Mouse (Mus musculus): ENCODE measurements around the gene Lypd6b.

The Lypd6b gene

DNA sequence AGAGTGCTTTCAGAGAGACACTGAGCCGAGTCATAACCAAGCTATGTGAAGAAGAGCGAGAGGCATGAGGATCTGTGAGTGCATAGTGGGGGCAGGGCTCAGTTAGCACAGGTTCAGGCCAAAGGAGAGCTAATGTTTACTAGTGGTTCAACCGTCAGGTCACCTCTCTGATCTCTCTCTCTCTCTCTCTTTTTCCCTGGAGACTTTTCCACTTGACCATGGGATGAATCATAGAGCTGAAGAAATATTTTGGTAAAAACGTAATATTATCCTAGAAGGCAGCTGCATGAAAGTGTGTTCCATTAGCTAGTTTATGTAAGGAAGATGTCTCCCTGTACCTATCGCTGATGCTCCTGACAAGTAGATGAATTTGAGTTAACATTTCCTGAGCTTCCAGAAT is 30.6 kb downstream of the Lypd6b start:
- CTCF ChIA-PET: no interaction called here

DNA sequence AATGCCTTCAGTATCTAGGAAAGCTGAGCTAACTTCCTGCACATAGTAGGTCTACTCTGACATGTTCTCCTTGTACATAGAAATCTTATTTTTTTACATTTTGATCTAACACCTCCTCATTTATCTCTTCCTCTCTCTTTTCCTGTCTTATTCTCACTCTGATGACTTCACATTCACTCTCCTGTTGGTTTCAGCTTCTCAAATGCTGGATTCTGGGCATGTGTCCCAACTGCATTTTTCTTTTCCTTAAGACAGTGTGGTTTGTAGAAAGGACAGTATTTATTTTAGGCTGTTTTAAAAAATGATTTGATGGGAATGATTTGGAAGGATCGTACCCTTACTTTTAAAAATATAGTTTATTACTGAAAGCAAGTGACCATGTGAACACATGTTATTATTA is 34.8 kb downstream of the Lypd6b start:
- CTCF ChIA-PET: no interaction called here

DNA sequence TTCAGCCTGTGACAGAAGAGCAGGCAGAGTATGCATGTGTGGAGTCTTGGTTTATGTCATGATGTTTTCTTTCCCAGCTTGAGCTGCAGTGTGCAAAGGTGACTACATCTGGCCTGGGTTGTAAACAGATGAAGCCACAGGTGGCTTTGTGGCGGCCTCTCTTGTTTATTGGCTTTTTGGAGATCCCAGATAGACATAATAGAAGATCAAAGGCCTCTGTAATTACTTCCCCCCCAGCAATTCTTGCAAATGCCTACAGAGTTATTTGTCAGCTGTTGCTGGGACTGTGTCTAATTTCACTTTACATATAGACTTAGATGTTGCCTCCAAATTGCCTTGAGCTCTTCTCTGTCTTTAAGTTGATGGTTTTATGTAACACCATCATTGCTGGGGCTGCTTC is 38.1 kb downstream of the Lypd6b start:
- CTCF ChIA-PET: no interaction called here

DNA sequence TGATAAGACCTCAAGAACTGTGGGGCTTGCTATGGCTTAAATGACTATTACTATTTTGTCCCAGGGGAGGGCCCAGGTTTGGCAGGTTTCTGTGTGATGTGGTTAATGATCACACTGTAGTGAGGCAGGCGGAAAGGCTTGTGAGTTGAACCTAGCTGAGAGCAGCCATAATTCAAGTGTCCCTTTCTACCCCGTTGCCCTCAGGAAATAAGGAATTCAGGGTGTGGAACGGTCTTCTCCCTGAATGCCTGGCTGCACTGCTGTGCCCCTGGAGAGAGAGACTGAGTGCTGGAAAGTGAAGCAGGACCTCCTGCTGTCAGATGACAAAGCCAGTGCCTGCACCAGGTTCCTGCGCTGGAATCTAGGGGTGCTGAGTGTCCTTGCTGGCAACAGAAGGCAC is 40.3 kb downstream of the Lypd6b start:
- CTCF ChIA-PET: no interaction called here

DNA sequence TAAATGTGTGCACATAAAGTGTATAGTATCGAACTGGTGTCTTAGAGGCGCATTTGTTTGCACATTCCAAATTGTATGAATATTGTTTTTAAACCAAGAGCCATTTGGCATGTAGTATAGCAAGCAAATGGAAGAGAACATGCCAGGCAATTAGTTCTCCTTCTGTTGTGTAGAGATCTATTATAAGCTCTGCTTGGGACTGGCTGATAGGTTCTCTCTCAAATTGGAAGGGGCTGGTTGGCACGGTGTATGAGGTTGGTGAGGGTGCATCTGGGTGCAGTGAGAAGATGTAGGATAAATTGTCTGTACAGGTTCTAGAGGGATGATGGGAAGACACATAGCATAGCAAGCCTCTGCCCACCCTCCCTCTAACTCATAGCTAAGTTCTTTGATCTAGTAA is 42.9 kb downstream of the Lypd6b start:
- CTCF ChIA-PET: no interaction called here

DNA sequence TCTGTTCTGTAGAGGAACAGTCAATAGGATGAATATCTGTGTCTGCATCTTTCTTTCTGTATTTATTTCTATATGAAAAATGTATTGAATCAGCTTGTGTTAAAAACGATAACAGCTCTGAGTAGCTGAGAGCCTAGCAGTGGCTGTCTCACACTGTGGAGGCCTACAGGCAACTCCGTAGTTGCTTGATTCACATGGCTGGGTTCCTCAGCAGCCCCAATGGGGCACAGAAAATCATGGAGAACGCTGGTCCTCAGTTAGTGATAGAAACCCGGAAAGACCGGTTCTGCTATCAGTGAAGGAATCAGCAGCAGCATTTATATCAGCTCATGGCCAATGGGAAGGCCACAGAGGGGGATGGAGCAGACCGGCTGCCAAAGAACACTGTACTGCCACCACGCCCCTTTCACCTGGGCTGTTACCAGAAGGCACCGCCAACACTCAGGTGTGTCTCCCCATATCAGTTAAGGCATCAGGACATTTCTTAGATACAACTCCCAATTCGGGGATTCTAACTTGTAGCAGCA is 44.9 kb downstream of the Lypd6b start:
- CTCF ChIA-PET: no interaction called here

DNA sequence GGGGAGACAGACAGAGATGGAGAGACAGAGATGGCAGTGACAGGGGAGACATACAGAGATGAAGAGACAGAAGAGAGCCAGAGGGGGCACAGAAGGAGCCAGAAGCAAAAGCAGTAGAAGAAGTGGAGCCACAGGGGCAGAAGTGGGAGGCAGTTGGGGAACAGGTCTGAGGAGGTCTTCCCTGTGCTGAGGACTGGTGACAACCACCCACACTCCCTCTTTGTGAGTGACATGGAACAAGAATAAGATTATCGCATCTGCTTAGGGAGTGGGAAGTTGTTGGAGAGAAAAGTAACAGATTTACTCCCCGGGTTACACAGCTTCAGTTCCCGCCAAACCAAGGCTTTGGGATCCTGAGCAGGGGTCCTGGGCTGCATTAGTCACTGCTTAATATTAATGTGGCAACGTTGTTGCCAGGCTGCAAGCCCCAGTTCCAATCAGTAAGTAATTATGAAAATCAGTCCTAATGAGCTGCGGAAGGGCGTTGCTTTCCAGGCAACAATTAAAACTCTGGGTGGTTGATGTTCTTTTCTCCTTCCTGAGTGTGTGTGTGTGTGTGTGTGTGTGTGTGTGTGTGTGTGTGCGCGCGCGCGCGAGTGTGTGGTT is 50.1 kb downstream of the Lypd6b start:
- CTCF ChIA-PET: no interaction called here

DNA sequence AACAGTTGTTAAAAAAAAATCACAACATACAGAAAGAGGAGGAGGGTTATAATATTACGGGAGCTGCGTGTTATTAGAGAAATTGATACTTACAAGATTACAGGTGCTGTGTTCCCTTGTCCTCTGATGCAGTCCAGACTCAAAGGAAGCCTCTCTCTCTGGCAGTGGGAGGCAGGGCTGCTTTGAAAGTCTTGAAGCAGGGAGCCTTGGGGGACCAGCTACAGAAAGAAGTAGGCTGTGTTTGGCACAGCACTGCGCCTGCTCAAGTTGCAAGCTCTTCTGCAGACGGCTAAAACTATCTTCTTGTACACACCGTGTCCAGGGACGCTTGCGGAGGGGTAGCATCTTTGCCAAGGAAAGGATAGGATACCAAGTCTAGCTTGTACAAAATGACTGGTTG is 51.1 kb downstream of the Lypd6b start:
- CTCF ChIA-PET: no interaction called here

DNA sequence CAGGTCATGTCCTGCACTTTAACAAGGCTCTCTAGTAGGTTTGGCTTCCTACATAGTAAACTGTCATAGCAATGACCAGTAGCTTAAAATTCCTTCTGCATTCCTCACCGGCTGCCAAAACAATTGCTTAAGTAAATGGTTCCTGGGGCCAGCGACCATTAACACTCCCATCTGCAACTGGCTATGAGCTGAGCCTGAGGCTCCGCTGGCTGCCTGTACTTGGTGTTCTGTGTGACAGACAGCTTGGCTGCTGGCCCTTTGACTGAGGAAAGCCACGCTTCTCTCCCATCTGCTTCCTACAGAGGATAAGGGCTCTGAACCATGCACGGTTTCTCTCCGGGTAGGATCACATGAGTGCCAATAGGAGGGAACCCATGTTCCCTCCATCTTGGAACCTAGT is 53.1 kb downstream of the Lypd6b start:
- CTCF ChIA-PET: no interaction called here

DNA sequence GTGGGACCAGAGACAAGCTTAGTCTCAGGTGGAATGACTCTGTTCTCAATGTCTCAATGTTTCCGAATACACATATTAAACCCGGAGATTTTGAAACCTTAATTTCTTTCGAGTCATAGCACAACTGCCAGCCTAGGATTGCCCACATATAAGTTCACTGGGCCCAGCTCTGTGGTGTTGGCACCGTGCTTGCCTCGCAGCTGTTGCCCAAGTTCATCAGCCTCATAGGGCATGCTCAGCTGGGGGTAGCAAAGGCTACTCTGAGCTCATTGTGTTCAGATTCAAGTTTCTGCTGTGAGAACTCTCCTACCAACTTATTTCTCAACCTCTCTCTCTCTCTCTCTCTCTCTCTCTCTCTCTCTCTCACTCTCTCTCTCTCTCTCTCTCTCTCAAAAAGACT is 53.6 kb downstream of the Lypd6b start:
- CTCF ChIA-PET: no interaction called here

DNA sequence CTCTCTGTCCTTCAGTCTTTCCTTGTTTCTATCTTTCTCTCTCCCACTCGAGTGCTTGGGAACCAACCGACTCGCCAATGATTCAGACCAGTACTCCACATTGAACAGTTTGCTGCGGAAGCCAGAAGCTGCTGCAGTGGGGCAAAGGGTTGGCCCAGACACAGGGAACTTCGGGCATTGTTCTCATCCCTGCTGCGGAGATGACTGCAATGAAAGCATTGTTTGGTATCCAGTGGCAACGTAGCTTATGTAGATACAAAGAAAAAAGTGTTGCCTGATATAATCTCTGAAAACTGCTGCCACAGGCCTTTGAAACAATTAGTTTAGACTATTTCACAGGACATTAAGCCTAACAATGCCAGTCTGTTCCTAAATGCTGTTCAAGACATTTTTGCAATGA is 57.6 kb downstream of the Lypd6b start:
- CTCF ChIA-PET: no interaction called here

DNA sequence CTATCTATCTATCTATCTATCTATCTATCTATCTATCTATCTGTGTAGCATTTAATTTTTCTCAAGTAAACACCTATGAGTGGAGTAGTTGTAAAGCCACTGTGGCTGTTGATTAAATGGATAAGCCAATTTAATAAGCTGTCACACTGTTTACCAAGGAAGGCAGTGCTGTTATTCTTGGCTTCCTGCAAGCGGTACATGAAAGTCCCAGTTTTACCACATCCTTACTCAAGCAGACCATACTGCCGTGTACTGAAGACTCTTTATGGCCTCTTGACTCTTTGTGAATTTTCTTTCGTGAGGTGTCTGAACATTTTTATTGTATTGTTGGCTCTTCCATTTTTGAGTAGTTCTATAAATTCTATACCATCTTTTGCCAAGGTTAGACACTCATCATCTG is 58.6 kb downstream of the Lypd6b start:
- CTCF ChIA-PET: no interaction called here

DNA sequence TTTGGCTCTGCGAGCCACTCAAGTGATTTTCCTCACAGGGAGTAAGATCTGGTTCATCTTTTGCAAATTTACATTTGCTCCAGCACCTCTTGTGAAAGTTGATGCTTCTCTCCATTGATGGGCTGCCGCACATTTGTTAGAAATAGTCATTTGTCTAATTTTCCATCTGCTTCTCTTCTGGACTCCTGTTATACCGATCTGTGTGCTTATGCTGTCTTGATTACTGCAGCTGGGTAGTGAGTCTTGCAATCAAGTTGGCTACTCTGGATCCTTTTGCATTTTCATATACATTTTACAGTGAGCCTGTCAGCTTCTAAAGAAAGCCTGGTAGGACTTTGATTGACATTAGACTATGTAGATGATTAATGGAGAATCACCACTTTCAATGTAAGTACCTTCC is 59.4 kb downstream of the Lypd6b start:
- CTCF ChIA-PET: interaction anchor here (0.7 kb wide), 1 partner anchor 139 kb away, joined by 3 read pairs; no protein-coding TSS in a partner anchor

DNA sequence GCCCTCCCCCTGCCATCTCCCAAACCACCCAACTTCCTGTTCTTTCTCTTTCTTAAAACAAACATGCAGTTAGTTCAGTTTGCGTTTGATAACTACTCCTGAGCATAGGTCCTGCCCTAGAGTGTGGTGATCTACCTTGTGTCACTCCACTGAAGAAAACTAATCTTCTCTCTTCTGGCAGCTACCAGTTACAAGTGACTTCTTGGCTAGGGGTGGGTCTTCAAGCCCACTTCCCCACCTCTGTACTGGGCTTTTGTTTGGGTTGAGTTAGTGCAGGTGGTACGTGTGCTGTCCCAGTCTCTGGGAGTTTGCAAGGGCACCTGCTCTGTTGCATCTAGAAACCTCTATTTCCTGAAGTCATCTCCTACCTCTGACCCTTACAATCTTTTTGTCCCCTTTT is 60.3 kb downstream of the Lypd6b start:
- CTCF ChIA-PET: no interaction called here

DNA sequence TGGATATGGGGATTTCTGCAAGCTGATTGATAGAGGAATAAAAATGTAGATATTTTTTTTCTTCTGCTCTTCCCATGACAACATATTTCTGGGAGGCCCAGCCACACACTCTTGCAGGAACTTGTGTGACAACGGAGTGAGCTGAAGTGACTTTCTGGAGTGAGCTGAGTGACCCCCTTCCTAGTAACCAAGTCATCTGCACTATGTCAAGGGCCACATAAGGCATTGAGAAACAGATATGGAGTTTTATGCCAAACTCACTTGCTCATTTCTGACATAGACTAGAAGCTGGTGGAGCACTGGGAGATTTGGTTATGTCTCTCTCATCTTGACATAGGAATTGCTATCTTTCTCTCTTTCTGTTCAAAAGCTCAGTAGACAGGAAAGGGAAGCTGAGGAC is 62.3 kb downstream of the Lypd6b start:
- CTCF ChIA-PET: no interaction called here

DNA sequence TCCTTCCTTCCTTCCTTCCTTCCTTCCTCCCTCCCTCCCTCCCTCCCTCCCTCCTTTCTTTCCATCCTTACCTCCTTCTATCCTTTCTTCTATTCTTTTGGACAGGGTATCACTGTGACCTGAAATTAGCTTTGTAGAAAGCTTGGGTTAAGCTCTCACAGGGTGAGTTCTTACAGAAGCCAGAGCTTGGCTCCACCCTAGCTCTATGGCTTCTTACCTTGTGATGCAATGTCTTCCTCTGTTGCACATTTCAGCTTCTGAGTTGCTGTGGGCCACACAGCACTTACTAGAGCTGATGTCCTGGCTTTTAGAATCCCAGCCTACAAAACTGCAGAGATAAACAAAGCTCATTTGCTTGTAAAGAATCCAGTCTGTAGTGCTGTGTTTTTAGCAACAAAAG is 64.5 kb downstream of the Lypd6b start:
- CTCF ChIA-PET: no interaction called here

DNA sequence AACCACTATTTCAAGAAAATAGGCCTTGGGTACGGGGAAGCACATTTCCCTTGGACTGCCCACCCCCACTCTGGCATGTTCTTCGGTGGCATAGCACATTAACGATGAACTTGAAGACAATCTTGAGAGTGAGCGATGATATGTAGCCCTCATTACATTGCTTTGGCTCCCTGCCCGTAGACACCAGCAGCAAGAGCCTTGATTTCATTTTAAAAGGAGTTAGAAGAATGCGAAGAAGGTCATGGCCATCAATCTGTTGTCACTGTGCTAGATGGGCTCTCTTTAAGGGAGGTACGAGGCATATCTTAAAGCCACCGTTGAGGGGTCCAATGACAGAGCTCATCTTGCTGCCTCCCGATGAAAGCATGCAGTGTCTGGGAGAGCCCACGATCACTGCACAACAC is 68.7 kb downstream of the Lypd6b start:
- CTCF ChIA-PET: no interaction called here

DNA sequence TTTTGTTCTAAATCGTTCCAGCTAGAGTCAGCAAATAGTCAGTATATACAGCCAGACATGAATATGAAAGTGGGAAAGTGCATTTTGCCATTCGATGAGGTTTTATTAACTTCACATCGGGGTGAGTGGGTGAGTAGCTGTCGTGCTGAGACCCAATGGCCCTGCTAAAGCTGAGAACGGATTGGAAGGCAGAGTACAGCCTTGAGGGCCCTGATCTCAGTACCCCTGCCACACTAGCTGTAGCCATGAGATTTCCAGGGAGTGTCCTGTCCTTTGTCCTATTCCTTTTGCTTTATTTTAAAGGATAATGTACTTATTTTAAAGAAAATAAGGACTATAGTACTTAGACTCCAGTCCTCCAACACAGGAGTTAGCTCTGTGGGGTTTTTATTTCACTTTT is 69.1 kb downstream of the Lypd6b start:
- CTCF ChIA-PET: no interaction called here

DNA sequence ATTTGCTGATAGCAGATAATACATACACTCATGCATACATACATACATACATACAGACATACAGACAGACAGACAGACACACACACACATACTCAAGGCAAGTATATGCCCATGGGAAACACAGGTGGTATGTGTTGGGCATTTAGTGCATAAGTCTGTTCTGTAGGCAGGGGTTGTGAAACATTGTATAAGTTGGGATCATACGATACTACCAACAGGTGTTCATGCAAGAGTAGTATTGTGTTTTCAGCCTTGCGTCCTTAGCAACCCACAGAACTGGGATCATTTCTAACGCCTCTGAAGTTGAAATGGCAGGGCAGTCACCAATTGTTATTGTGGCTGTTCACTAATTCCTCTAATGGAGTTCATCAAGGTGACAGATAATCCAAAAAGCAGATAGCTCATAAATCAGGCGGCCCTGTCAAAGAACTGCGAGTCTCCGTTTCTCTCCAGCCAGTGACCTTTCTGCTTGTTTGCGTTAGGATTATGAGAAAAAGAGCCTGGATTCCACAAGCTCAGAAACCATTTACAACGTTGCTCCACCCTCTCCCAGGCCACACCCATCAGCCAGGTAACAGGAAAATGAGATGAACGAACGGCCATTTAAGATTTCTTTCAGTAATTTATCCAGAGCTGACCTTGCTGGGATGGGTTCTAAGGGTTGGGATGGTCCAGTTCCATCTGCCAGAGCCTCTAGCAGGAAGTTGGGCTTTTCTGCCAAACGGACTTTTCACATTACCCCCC is 72.9 kb downstream of the Lypd6b start:
- CTCF ChIA-PET: interaction anchor here (0.7 kb wide), 1 partner anchor 25 kb away, joined by 3 read pairs; no protein-coding TSS in a partner anchor

DNA sequence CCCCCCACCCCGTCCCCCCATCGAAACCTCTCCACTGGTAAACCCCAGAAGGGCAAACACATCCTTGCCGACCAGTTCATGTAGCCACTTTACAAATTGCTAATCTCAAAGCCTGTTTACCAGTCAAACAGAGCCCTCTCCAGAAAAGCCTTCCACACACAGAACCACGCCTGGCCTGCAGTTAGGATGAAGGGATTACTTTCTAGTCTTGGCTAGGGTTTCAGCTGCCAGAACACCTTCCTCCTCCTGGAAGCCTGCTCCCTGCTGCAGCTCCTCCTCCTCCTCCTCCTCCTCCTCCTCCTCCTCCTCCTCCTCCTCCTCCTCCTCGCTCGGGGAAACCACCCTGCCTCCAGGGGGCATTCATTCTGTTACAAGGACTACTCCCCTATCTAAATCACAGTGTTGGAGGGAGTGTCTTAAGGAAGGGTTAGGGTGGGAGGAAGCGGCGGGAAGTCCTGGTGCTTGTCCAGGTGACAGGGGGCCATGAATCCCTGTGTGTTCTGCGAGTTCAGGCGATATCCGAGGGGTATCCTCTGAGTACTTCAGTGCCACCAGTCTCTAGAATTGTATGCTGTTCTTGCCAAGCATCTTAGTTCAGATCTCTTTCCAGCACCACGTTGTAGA is 73.6 kb downstream of the Lypd6b start:
- CTCF ChIA-PET: interaction anchor here (0.7 kb wide), 1 partner anchor 25 kb away, joined by 3 read pairs; no protein-coding TSS in a partner anchor

DNA sequence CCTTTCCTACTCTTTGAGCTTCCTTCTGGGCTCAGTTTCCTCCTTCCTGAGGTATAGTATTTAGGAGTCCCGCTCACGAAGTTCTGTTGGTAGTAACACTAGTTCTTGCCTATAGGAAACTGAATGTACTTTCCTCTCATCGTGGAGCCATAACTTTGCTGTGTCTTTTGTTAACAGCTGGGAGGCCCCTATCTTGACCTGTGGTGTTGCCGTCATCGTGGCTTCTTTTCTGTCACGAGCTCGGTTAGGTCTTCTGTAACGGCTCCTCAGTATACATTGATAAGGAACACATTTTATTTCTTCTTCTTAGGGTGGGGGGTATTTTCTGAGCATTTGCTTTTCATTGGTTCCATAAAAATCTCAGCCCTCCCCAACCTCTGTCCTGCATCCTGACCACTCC is 74.2 kb downstream of the Lypd6b start:
- CTCF ChIA-PET: interaction anchor here (0.6 kb wide), 1 partner anchor 283 kb away, joined by 10 read pairs; no protein-coding TSS in a partner anchor

DNA sequence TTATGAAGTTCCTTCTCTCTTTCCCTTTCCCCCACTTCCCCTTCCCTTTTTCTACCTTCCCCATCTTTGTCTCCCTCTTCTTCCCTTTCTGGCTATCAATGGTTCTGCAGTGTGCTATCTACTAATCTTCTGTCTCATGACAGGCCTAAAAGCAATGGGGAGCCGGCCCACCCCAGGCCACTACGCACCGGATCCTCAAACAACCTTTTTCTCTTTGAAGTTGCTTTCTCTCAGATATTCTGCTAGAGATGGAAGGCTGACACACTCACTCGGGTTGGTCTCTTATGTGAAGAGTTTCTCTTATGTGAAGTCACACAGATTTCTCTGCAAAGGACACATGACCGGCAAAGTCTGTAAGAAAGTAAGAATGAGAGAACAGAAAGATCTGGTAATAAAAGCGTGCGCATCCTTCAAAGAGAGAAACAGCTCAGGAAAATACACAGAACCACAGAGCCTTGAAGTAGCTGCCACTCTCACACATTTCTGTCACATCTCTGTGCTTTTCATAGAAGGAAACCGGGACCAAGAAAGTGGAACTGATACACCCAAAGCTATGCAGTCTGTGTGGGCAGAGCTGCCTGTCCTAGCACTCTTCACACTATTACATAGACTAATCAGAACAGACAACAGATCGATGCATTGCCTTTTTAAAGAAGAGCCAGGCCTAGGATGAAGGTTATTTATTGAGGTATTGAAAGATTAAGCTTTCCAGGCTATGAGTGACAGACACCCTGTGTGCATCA is 80.8 kb downstream of the Lypd6b start:
- CTCF ChIA-PET: no interaction called here

DNA sequence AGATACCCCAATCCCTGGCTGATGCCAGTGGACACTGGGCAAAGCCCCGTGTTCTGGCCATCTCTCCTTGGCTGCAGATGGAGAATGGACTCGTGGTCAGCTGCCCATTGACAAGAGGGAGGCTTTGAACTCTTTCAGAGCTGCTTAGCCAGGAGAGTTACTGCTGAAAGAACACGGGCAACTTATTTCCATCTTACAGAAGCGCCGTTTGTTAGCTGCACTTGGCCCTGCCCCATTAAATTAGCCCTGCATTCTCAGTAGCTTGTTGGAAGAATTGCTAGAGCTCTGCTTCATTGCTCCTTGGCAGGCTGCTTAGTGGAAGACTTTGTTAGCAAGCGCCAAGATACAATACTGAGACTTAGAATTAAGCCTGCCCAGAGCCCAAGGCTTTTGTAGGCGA is 81.6 kb downstream of the Lypd6b start:
- CTCF ChIA-PET: no interaction called here
